Mouse (Mus musculus) erythroid progenitor cell, adult 5-6 weeks (primary cell): ENCODE data around the gene Eftud2. TPM values are rescaled to one million over a fixed set of nuclear protein-coding genes. Genes with fewer than 3 reads are reported as not detected.

Source experiments
- ATAC-seq: replicated peaks from 2 replicates; pipeline ENCODE4 v1.8.0; 2016; ENCODE audit warnings: moderate number of reproducible peaks, mild to moderate bottlenecking, moderate TSS enrichment, inconsistent platforms; ENCODE audit not compliant: poor library complexity, low FRiP score, severe bottlenecking
- total RNA-seq, 2 experiments: library from RNA; stranded (forward) in 1 of 2; stranded (reverse) in 1 of 2; fragments of 150-400 nt in 1 of 2; fragments of 186-747, 209-891 nt in 1 of 2; gene quantifications; 2 replicates each; pipeline versions ENCODE4 v1.2.3 to v1.2.4; 2015 to 2017; ENCODE audit warnings: low replicate concordance in 2 of 2

Gene Eftud2
- total RNA-seq, 2 experiments from 2014 or later: 89.9 to 136 TPM

GRCm38 (mm10) chr11:102820432-102820831 lies 60.4 kb downstream of the Eftud2 start:
- no peak for ATAC-seq

GRCm38 (mm10) chr11:102819783-102820385 lies 60.9 kb downstream of the Eftud2 start:
- no peak for ATAC-seq

GRCm38 (mm10) chr11:102819021-102819782 lies 61.6 kb downstream of the Eftud2 start, which contains the start of gene Gjc1:
Gjc1 (minus strand) TSS chr11:102819700.
- ATAC-seq: no peak

DNA sequence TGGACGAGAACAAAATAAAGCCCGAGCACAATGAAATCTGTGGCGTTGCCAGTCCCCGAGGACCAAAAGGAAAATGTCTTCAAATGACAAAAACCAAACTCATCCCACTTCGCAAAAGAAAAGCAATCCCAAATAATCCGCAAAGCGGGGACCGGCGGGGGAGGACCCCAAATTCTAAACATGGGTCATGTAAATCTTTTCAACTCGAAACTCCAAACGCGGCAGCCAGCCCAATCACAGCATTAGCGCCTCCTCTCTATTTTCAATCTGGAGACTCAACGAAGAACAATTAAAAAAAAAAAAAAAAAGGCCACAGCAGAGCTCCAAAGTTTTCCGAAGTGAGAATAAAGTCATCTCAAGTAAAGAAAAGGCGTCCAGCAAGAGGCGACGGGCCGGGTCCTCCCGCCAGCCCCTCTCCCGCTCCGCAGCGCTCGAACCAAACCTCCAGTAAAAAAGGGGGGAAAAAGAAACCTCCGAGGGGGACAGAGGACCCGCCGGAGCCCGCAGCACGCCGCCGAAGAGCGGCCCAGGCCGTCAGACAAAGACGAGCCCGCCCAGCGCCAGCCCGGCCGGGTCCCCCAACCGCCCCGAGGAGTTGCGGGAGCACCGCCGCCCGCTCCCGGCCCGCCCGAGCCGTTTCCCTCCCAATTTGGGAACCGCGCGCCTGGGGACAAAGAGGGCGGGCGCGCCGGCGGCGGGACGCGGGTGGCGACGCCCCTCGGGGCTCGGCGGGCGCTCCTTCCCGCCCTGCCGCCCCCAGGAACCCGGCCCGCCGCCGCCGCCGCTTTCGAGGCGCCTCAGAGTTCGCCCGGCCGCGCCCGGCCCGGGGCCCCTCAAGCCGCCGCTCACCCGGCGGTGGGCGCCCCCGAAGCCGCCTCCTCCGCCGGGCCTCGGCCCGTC lies 62.4 kb downstream of the Eftud2 start:
- ATAC-seq: no peak

DNA sequence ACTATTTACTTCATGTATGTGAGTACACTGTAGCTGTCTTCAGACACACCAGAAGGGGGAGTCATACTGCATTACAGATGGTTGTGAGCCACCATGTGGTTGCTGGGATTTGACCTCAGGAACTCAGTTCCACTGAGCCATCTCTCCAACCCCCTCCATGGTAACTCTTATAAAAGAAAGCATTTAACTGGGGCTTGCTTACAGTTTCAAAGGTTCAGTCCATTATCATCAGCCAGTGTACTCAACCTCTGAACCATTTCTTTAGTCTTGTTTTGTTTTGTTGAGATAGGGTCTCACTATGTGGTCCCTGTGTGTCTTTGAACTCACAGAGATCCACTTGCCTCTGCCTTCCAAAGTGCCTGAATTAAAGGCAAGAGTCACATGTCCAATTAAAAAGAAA lies 65.9 kb downstream of the Eftud2 start:
- no peak for ATAC-seq

DNA sequence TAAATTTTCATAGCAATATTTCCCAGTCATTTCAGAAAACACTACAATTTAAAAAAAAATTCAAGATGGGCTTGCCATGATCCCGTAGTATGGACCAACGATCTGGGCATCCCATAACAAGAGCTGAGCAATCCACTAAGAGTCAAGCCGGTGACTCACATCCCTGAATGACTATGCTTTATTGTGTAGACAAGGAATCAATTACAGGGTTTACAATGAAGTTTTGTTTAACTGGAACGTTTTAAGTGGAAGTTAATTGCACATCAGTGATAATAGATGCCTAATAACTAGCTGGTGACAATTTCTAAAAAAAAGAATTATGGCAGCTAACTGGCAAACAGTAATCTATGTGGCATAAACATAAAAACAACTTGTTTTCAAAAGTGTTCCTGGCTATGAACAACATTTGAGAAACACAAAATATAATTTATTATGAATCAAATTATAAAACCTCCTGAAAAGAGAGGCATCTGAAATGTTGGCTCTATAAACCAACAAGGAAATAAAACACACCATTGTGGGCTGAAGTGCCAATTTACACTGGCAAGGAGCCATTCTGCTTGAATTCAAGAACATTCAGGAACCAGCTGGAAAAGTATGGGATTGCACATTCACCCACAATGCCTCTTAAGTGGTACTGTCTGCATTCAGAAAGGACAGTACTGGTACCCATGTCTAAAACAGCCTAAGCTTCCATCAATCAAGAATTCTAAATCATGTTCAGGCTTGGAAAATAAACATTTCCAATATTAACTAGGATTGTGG lies 69.9 kb downstream of the Eftud2 start:
- no peak for ATAC-seq

DNA sequence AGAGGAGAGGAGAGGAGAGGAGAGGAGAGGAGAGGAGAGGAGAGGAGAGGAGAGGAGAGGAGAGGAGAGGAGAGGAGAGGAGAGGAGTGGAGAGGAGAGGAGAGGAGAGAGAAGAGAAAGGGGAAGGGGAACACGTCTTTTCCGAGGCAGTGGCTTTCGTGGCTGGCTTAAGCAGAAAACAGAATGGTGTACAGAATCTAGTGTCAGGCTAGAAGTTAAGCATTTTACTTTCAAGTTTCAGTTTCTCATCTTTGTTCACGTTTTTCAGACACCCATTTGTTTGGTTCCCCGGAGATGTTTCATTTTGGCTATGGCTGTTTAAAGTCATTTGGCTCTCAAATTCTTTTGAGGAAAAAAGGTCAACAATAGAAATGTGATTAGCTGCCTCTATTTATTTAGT lies 72.5 kb downstream of the Eftud2 start:
- no peak for ATAC-seq

- no peak for ATAC-seq
Observed at GRCm38 (mm10) chr11:102803453-102803852, 77.3 kb downstream of the Eftud2 start.

GRCm38 (mm10) chr11:102794157-102794556 lies 86.6 kb downstream of the Eftud2 start:
- no peak for ATAC-seq

DNA sequence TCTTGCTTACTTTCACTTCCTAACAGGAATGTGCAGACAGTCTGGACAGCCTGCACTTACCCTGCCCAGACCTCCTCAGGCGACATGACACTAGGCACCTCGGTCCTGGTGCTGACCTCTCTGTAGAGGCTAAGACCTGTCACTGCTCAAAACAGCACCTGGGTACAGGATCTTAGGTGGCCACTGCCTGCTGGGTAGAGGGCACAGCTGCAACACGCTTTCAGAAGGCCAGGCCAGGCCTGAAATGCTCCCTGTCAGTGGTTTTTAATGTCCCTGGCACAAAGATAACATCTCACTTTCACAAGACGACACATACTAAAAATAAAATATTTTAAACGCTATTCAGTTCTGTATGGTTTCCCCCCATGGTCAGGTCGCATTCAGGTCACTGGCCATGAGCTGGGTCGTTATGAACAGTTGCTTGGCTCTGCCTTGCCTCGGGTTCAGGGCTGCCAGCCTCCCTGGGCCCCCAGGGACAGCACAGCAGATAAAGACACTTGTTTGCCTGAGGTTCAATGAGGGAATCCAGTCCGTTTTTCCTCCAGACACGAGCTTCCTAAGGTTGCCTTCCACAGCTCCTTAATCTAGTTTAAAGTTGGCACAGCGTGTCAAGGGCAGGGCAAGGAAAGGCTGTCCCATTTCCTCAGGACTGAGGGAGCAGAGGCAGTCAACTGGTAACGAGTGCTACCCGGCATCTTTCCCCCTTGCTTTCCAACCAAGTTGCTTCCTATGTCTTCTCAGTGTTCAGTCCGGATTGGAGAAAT lies 88.9 kb downstream of the Eftud2 start:
- ATAC-seq: no peak

Other genes with a start within 250 kb of the Eftud2 start
- not detected in 2 replicates for gene Meioc, start 217.3 kb downstream of the Eftud2 start, total RNA-seq (2015; ENCODE audit: low replicate concordance)
- gene Meioc, start 217.3 kb downstream of the Eftud2 start, total RNA-seq (2017; ENCODE audit: low replicate concordance): not detected in 2 replicates
- 6.7 and 7.6 TPM in 2 replicates for gene Ccdc43, start 183.2 kb downstream of the Eftud2 start, total RNA-seq (2015; ENCODE audit: low replicate concordance)
- 4.0 and 8.1 TPM in 2 replicates for gene Ccdc43, start 183.2 kb downstream of the Eftud2 start, total RNA-seq (2017; ENCODE audit: low replicate concordance)
- not detected in 2 replicates for gene Adam11, start 119.5 kb downstream of the Eftud2 start, total RNA-seq (2015; ENCODE audit: low replicate concordance)
- not detected in 2 replicates for gene Adam11, start 119.5 kb downstream of the Eftud2 start, total RNA-seq (2017; ENCODE audit: low replicate concordance)
- not detected in 2 replicates for gene Gjc1, start 61.3 kb downstream of the Eftud2 start, total RNA-seq (2015; ENCODE audit: low replicate concordance)
- gene Gjc1, start 61.3 kb downstream of the Eftud2 start, total RNA-seq (2017; ENCODE audit: low replicate concordance): not detected in 2 replicates
- not detected in 2 replicates for gene Higd1b, start 45.1 kb downstream of the Eftud2 start, total RNA-seq (2015; ENCODE audit: low replicate concordance)
- not detected in 2 replicates for gene Higd1b, start 45.1 kb downstream of the Eftud2 start, total RNA-seq (2017; ENCODE audit: low replicate concordance)
- gene Ccdc103, start 219 bp upstream of the Eftud2 start, total RNA-seq (2015; ENCODE audit: low replicate concordance): not detected in 2 replicates
- 1.3 TPM in 1 of 2 replicates, not detected in the other for gene Ccdc103, start 219 bp upstream of the Eftud2 start, total RNA-seq (2017; ENCODE audit: low replicate concordance)
- gene Fam187a, start 4.2 kb upstream of the Eftud2 start, total RNA-seq (2015; ENCODE audit: low replicate concordance): not detected in 2 replicates
- not detected in 2 replicates for gene Fam187a, start 4.2 kb upstream of the Eftud2 start, total RNA-seq (2017; ENCODE audit: low replicate concordance)
- 31.0 and 38.9 TPM in 2 replicates for gene Gfap, start 19.9 kb upstream of the Eftud2 start, total RNA-seq (2015; ENCODE audit: low replicate concordance)
- gene Gfap, start 19.9 kb upstream of the Eftud2 start, total RNA-seq (2017; ENCODE audit: low replicate concordance): 56.2 and 59.8 TPM in 2 replicates
- gene Kif18b, start 44.1 kb upstream of the Eftud2 start, total RNA-seq (2015; ENCODE audit: low replicate concordance): 174 and 202 TPM in 2 replicates
- gene Kif18b, start 44.1 kb upstream of the Eftud2 start, total RNA-seq (2017; ENCODE audit: low replicate concordance): 136 and 165 TPM in 2 replicates
- gene C1ql1, start 65.7 kb upstream of the Eftud2 start, total RNA-seq (2015; ENCODE audit: low replicate concordance): not detected in 2 replicates
- not detected in 2 replicates for gene C1ql1, start 65.7 kb upstream of the Eftud2 start, total RNA-seq (2017; ENCODE audit: low replicate concordance)
- 25.2 and 31.0 TPM in 2 replicates for gene Nmt1, start 147.2 kb upstream of the Eftud2 start, total RNA-seq (2015; ENCODE audit: low replicate concordance)
- 27.1 and 35.8 TPM in 2 replicates for gene Nmt1, start 147.2 kb upstream of the Eftud2 start, total RNA-seq (2017; ENCODE audit: low replicate concordance)
- 6.8 and 13.4 TPM in 2 replicates for gene Dcakd, start 147.3 kb upstream of the Eftud2 start, total RNA-seq (2015; ENCODE audit: low replicate concordance)
- gene Dcakd, start 147.3 kb upstream of the Eftud2 start, total RNA-seq (2017; ENCODE audit: low replicate concordance): 4.4 and 10.7 TPM in 2 replicates
- 1.4 TPM in 1 of 2 replicates, not detected in the other for gene Plcd3, start 220.7 kb upstream of the Eftud2 start, total RNA-seq (2015; ENCODE audit: low replicate concordance)
- gene Plcd3, start 220.7 kb upstream of the Eftud2 start, total RNA-seq (2017; ENCODE audit: low replicate concordance): 3.1 TPM in 1 of 2 replicates, not detected in the other
- gene Acbd4, start 220.7 kb upstream of the Eftud2 start, total RNA-seq (2015; ENCODE audit: low replicate concordance): 13.4 and 21.6 TPM in 2 replicates
- 25.6 and 60.5 TPM in 2 replicates for gene Acbd4, start 220.7 kb upstream of the Eftud2 start, total RNA-seq (2017; ENCODE audit: low replicate concordance)
- gene Hexim1, start 235.2 kb upstream of the Eftud2 start, total RNA-seq (2015; ENCODE audit: low replicate concordance): 7.5 and 14.1 TPM in 2 replicates
- 20.8 and 26.7 TPM in 2 replicates for gene Hexim1, start 235.2 kb upstream of the Eftud2 start, total RNA-seq (2017; ENCODE audit: low replicate concordance)